Mouse (Mus musculus) midbrain, embryonic 14.5 days (tissue): ENCODE measurements around the gene Exoc7. TPM values are rescaled to one million over a fixed set of nuclear protein-coding genes. Genes with fewer than 3 reads are reported as not detected.

ENCODE experiments used
- ATAC-seq: fragments of 200-750 bp; cut with Nextera tagmentation; 2 replicates; pipeline ENCODE4 v1.8.0; 2017; ENCODE audit warnings: moderate number of reproducible peaks, moderate library complexity; ENCODE audit not compliant: low FRiP score, low TSS enrichment
- DNase-seq: peaks from one replicate; pipeline ENCODE4 v3.0.0-alpha.2; 2015
- H3K27ac ChIP-seq: fragments of 300-500 bp; sonication (generic); replicated peaks from 2 replicates; pipeline ENCODE4 v1.5.1; 2014; ENCODE audit warnings: mild to moderate bottlenecking, low read depth, low read length, moderate library complexity
- H3K27me3 ChIP-seq: fragments of 300-500 bp; sonication (generic); 2 replicates; pipeline ENCODE4 v1.6.1; 2014; ENCODE audit warnings: low read length, control low read depth, mixed read lengths; ENCODE audit not compliant: control insufficient read depth, insufficient read depth
- H3K36me3 ChIP-seq: fragments of 300-500 bp; sonication (generic); 2 replicates; pipeline ENCODE4 v1.6.1; 2014; ENCODE audit warnings: low read length, control low read depth; ENCODE audit not compliant: control insufficient read depth, insufficient read depth
- H3K4me1 ChIP-seq: fragments of 300-500 bp; sonication (generic); 2 replicates; pipeline ENCODE4 v1.6.1; 2014; ENCODE audit warnings: mild to moderate bottlenecking, antibody characterized with exemption, low read length, control low read depth; ENCODE audit not compliant: control insufficient read depth, insufficient read depth
- H3K4me2 ChIP-seq: fragments of 300-500 bp; sonication (generic); 2 replicates; pipeline ENCODE4 v1.6.1; 2014; ENCODE audit warnings: mild to moderate bottlenecking, low read length, moderate library complexity
- H3K4me3 ChIP-seq: fragments of 300-500 bp; sonication (generic); replicated peaks from 2 replicates; pipeline ENCODE4 v1.5.1; 2014; ENCODE audit warnings: low read depth, low read length
- H3K9ac ChIP-seq: fragments of 300-500 bp; sonication (generic); replicated peaks from 2 replicates; pipeline ENCODE4 v1.6.1; 2014; ENCODE audit warnings: mild to moderate bottlenecking, low read length, moderate library complexity
- H3K9me3 ChIP-seq: fragments of 300-500 bp; sonication (generic); 2 replicates; pipeline ENCODE4 v1.6.1; 2016; ENCODE audit warnings: low read length, control low read depth, mixed read lengths; ENCODE audit not compliant: control insufficient read depth
- WGBS: fragments of 180-500 bp; shearing (Covaris S2); extraction: QIAGEN DNeasy Blood & Tissue Kit; methylation state at CpG from one replicate; pipeline ENCODE4 v1.1.7; 2014; 5-methylcytosine and 5-hydroxymethylcytosine counted together
- polyA plus RNA-seq: library from polyadenylated mRNA; unstranded; fragments of >200 nt; fragmentation: Nextera tagmentation; extraction: Ambion mirVana; gene quantifications from 2 replicates; pipeline ENCODE4 v1.2.1, GENCODE M21; 2014

Exoc7 gene
- polyA plus RNA-seq, 1 experiment from 2014 or later: 122 TPM

GRCm38 (mm10) chr11:116329314-116330210, 22.5 kb upstream of the Exoc7 start:
- Histone ChIP-seq H3K27ac (peak overlapping the region; percentile 85), H3K4me3 (no peak overlapping the region), H3K4me1 (peaks cover 54% of the 10 kb centered on the region), H3K9me3 (no peaks in the 10 kb centered on the region), H3K27me3 (peaks cover 10% of the 10 kb centered on the region), H3K9ac (peak overlapping the region; percentile 23; the same call in 1 of the 2 replicates), H3K36me3 (no peaks in the 10 kb centered on the region), H3K4me2 (no peak overlapping the region; the same call in 1 of the 2 replicates)
- DNase-seq: peak; percentile 82
- ATAC-seq: peak; percentile 77
- WGBS: 24% methylated on average over 18 of the region's 18 CpGs

GRCm38 (mm10) chr11:116326963-116327603, 20.1 kb upstream of the Exoc7 start:
- no peak overlapping the region for H3K4me3 ChIP-seq
- H3K9ac ChIP-seq: no peak overlapping the region
- no peaks in the 10 kb centered on the region for H3K9me3 ChIP-seq
- DNase-seq (no peak), ATAC-seq (no peak)
- no peak overlapping the region for H3K27ac ChIP-seq
- H3K4me1 ChIP-seq: peaks cover 30% of the 10 kb centered on the region
- H3K36me3 ChIP-seq: no peaks in the 10 kb centered on the region
- 81% methylated on average over 7 of the region's 7 CpGs for WGBS
- no peaks in the 10 kb centered on the region for H3K27me3 ChIP-seq
- no peak overlapping the region for H3K4me2 ChIP-seq

- Histone ChIP-seq H3K4me2 (peak overlapping the region; percentile 88), H3K36me3 (no peaks in the 10 kb centered on the region), H3K9me3 (no peaks in the 10 kb centered on the region), H3K27ac (no peak overlapping the region), H3K9ac (peak overlapping the region; percentile 51; the same call in 1 of the 2 replicates), H3K27me3 (no peaks in the 10 kb centered on the region), H3K4me3 (peak overlapping the region; percentile 36), H3K4me1 (peaks cover 6% of the 10 kb centered on the region)
- peak; percentile 50 for ATAC-seq
- DNase-seq: peak; percentile 92
- WGBS: 1% methylated on average over 41 of the region's 41 CpGs
Measured at GRCm38 (mm10) chr11:116318719-116319659, 12.0 kb upstream of the Exoc7 start.

- ATAC-seq (no peak), DNase-seq (no peak)
- Histone ChIP-seq H3K9ac (no peak overlapping the region), H3K4me2 (no peak overlapping the region), H3K4me3 (no peak overlapping the region), H3K27me3 (0 out of 2 replicates have a peak, but pooled peaks cover 3% of the 10 kb centered on the region), H3K4me1 (no peaks in the 10 kb centered on the region), H3K36me3 (no peaks in the 10 kb centered on the region), H3K9me3 (no peaks in the 10 kb centered on the region), H3K27ac (no peak overlapping the region)
- WGBS: 64% methylated on average over 8 of the region's 8 CpGs
Measured at GRCm38 (mm10) chr11:116312359-116312758, 5.3 kb upstream of the Exoc7 start.

- ATAC-seq (no peak), DNase-seq (peak; percentile 26)
- Histone ChIP-seq H3K9me3 (no peaks in the 10 kb centered on the region), H3K27ac (no peak overlapping the region), H3K4me2 (no peak overlapping the region), H3K4me1 (no peaks in the 10 kb centered on the region), H3K27me3 (0 out of 2 replicates have a peak, but pooled peaks cover 3% of the 10 kb centered on the region), H3K36me3 (no peaks in the 10 kb centered on the region), H3K4me3 (no peak overlapping the region), H3K9ac (no peak overlapping the region)
- 57% methylated on average over 8 of the region's 8 CpGs for WGBS
Measured at GRCm38 (mm10) chr11:116311169-116311568, 4.1 kb upstream of the Exoc7 start.

- H3K4me1 ChIP-seq: peaks cover 6% of the 10 kb centered on the region
- DNase-seq (no peak), ATAC-seq (no peak)
- 75% methylated on average over 3 of the region's 3 CpGs for WGBS
- 0 out of 2 replicates have a peak, but pooled peaks cover 3% of the 10 kb centered on the region for H3K27me3 ChIP-seq
- H3K27ac ChIP-seq: no peak overlapping the region
- H3K9ac ChIP-seq: no peak overlapping the region
- H3K4me2 ChIP-seq: no peak overlapping the region
- H3K9me3 ChIP-seq: no peaks in the 10 kb centered on the region
- peaks cover 2% of the 10 kb centered on the region for H3K36me3 ChIP-seq
- no peak overlapping the region for H3K4me3 ChIP-seq
Measured at GRCm38 (mm10) chr11:116309601-116310000, 2.6 kb upstream of the Exoc7 start.

- no peak for DNase-seq
- H3K4me2 ChIP-seq: no peak overlapping the region
- H3K36me3 ChIP-seq: peaks cover 19% of the 10 kb centered on the region
- no peaks in the 10 kb centered on the region for H3K9me3 ChIP-seq
- H3K9ac ChIP-seq: no peak overlapping the region
- H3K27ac ChIP-seq: no peak overlapping the region
- ATAC-seq: no peak
- 0 out of 2 replicates have a peak, but pooled peaks cover 3% of the 10 kb centered on the region for H3K27me3 ChIP-seq
- H3K4me1 ChIP-seq: peaks cover 6% of the 10 kb centered on the region
- 94% methylated on average over 12 of the region's 12 CpGs for WGBS
- no peak overlapping the region for H3K4me3 ChIP-seq
Measured at GRCm38 (mm10) chr11:116307762-116308531, 914 bp upstream of the Exoc7 start.
